ENCODE assay signal across 16 mouse cellular contexts in genomic region chr3:68453719-68454455, GRCm38 (mm10).
DNase-seq lines count a peak whose midpoint lies in the region; ATAC-seq and TF ChIP-seq lines count a peak whose summit lies in the region.
"Had no signal": no experiment of that assay in that cellular context is flagged by ENCODE, and none has a peak within 500 bp of the region (broad histone marks: within the 10 kb centered on the region; RNA-seq: fewer than 3 reads in every experiment).

No protein-coding gene starts in this region.

- peak overlapping the region; percentile 63 for H3K27ac ChIP-seq in heart, embryonic 12.5 days (ENCODE audit: poor library complexity, severe bottlenecking)
- H3K27ac ChIP-seq in embryonic facial prominence, embryonic 11.5 days (replicated peaks; ENCODE audit: low read depth, low read length) = no peak overlapping the region
- no peak overlapping the region for H3K27ac ChIP-seq in lung, postnatal 0 days (ENCODE audit: low read length)
- no peak overlapping the region for H3K27ac ChIP-seq in thymus, adult 2 months (ENCODE audit: control insufficient read depth, insufficient read depth, low read length)
- H3K27ac ChIP-seq: embryonic facial prominence, embryonic 15.5 days had no signal

- peaks cover 15% of the 10 kb centered on the region for H3K4me1 ChIP-seq in heart, embryonic 12.5 days (replicated peaks)
- no peaks in the 10 kb centered on the region for H3K4me1 ChIP-seq in embryonic facial prominence, embryonic 11.5 days (ENCODE audit: control insufficient read depth, insufficient read depth, low read length)
- no peaks in the 10 kb centered on the region for H3K4me1 ChIP-seq in lung, postnatal 0 days (ENCODE audit: insufficient read depth, low read depth, low read length)
- no peaks in the 10 kb centered on the region for H3K4me1 ChIP-seq in thymus, adult 2 months (replicated peaks; ENCODE audit: control insufficient read depth, insufficient read depth, low read length)
- H3K4me1 ChIP-seq: embryonic facial prominence, embryonic 15.5 days had no signal

- H3K27me3 ChIP-seq in heart, embryonic 12.5 days (replicated peaks) = no peaks in the 10 kb centered on the region
- H3K27me3 ChIP-seq in embryonic facial prominence, embryonic 11.5 days (ENCODE audit: control insufficient read depth, insufficient read depth, low read length) = no peaks in the 10 kb centered on the region
- H3K27me3 ChIP-seq in lung, postnatal 0 days (replicated peaks; ENCODE audit: insufficient read depth, low read length) = no peaks in the 10 kb centered on the region
- no peaks in the 10 kb centered on the region for H3K27me3 ChIP-seq in thymus, adult 2 months (ENCODE audit: control insufficient read depth, insufficient read depth, low read length)
- H3K27me3 ChIP-seq: embryonic facial prominence, embryonic 15.5 days had no signal

- ATAC-seq in heart, embryonic 12.5 days (ENCODE audit: insufficient number of reproducible peaks, low FRiP score) = no peak
- ATAC-seq in embryonic facial prominence, embryonic 11.5 days (replicated peaks; ENCODE audit: insufficient number of reproducible peaks, low FRiP score, low TSS enrichment, low read depth) = 0 out of 2 replicates have a peak, but pooled peaks have one; percentile 23
- ATAC-seq in lung, postnatal 0 days = peak; percentile 61
- ATAC-seq: activated CD4-positive, CD25-positive, alpha-beta regulatory T cell, adult 4 months; intestine, postnatal 0 days had no signal

- TF ChIP-seq POLR2A in thymus, adult 2 months (IDR thresholded peaks at IDR 0.05; ENCODE audit: control insufficient read depth, extremely low read depth, insufficient read depth, low read length, poor library complexity) = no peak

- 0 out of 2 replicates have a peak overlapping the region, but pooled peaks have one; percentile 24 for H3K4me3 ChIP-seq in heart, embryonic 12.5 days
- no peak overlapping the region for H3K4me3 ChIP-seq in embryonic facial prominence, embryonic 11.5 days (ENCODE audit: low read depth, low read length)
- H3K4me3 ChIP-seq in lung, postnatal 0 days (ENCODE audit: low read depth, low read length) = no peak overlapping the region
- no peak overlapping the region for H3K4me3 ChIP-seq in thymus, adult 2 months (ENCODE audit: control insufficient read depth, insufficient read depth, low read length)
- H3K4me3 ChIP-seq: embryonic facial prominence, embryonic 15.5 days had no signal

- no peaks in the 10 kb centered on the region for H3K9me3 ChIP-seq in heart, embryonic 12.5 days (replicated peaks)
- no peaks in the 10 kb centered on the region for H3K9me3 ChIP-seq in embryonic facial prominence, embryonic 11.5 days (replicated peaks; ENCODE audit: control insufficient read depth, low read length)
- no peaks in the 10 kb centered on the region for H3K9me3 ChIP-seq in lung, postnatal 0 days (ENCODE audit: low read length)
- H3K9me3 ChIP-seq: embryonic facial prominence, embryonic 15.5 days had no signal

- peak overlapping the region; percentile 43; the same call in 1 of the 2 replicates for H3K9ac ChIP-seq in heart, embryonic 12.5 days
- H3K9ac ChIP-seq in embryonic facial prominence, embryonic 11.5 days (replicated peaks; ENCODE audit: low read length) = no peak overlapping the region
- no peak overlapping the region for H3K9ac ChIP-seq in lung, postnatal 0 days (replicated peaks; ENCODE audit: low read depth)
- H3K9ac ChIP-seq: embryonic facial prominence, embryonic 15.5 days had no signal

- DNase-seq in heart, postnatal 10 days = no peak
- DNase-seq in NIH3T3 (ENCODE audit: low read depth) = peak; percentile 62
- DNase-seq in embryonic facial prominence, embryonic 11.5 days (ENCODE audit: low spot score) = peak; percentile 78
- peak; percentile 64 for DNase-seq in lung, postnatal 0 days (ENCODE audit: low spot score)
- no peak for DNase-seq in thymus, adult 2 months
- DNase-seq in cerebellum, postnatal 25 days = no peak
- no peak for DNase-seq in kidney, adult 18-20 months
- DNase-seq: cerebellum, adult 2 months; kidney, postnatal 4 days; liver; right cerebral cortex, postnatal 25 days; thymus, postnatal 4 days had no signal

- peak overlapping the region; percentile 55 for H3K4me2 ChIP-seq in heart, embryonic 12.5 days
- H3K4me2 ChIP-seq in embryonic facial prominence, embryonic 11.5 days (ENCODE audit: low read depth, low read length) = no peak overlapping the region; the same call in 1 of the 2 replicates
- no peak overlapping the region for H3K4me2 ChIP-seq in lung, postnatal 0 days (replicated peaks; ENCODE audit: low read depth, low read length)
- H3K4me2 ChIP-seq: embryonic facial prominence, embryonic 15.5 days had no signal

- no peaks in the 10 kb centered on the region for H3K36me3 ChIP-seq in heart, embryonic 12.5 days
- no peaks in the 10 kb centered on the region for H3K36me3 ChIP-seq in embryonic facial prominence, embryonic 11.5 days (replicated peaks; ENCODE audit: control insufficient read depth, insufficient read depth, low read depth, low read length)
- no peaks in the 10 kb centered on the region for H3K36me3 ChIP-seq in lung, postnatal 0 days (ENCODE audit: insufficient read depth, low read length)
- H3K36me3 ChIP-seq in thymus, adult 2 months (ENCODE audit: control insufficient read depth, insufficient read depth, low read length) = no peaks in the 10 kb centered on the region
- H3K36me3 ChIP-seq: embryonic facial prominence, embryonic 15.5 days had no signal

- 42% methylated on average over 10 of the region's 10 CpGs for whole genome bisulfite sequencing in heart, embryonic 12.5 days
- 23% methylated on average over 10 of the region's 10 CpGs for WGBS in embryonic facial prominence, embryonic 11.5 days
- 43% methylated on average over 10 of the region's 10 CpGs for WGBS in lung, postnatal 0 days
- 76% methylated on average over 10 of the region's 10 CpGs for WGBS in thymus, adult 2 months

- intact Hi-C loops in heart, postnatal 10 days (cut with DNase I) = no loop called here

- TF ChIP-seq EP300 in lung, postnatal 0 days (IDR thresholded peaks at IDR 0.05) = no peak

- TF ChIP-seq CTCF in lung, postnatal 0 days (IDR thresholded peaks at IDR 0.05) = no peak
- no peak for TF ChIP-seq CTCF in thymus, adult 2 months (IDR thresholded peaks at IDR 0.05; ENCODE audit: borderline replicate concordance, control insufficient read depth, extremely low read depth, insufficient read depth, low read length, poor library complexity)

Comparison
In these comparisons a context has a peak if more than half of its experiments do, and no peak if none do; other contexts are left out.
1. DNase-seq: peak in NIH3T3 (single experiment), embryonic facial prominence, embryonic 11.5 days (single experiment) and lung, postnatal 0 days (single experiment); none in heart, postnatal 10 days (0 of 2), thymus, adult 2 months (single experiment), cerebellum, postnatal 25 days (0 of 2) and kidney, adult 18-20 months (single experiment).